Mouse (Mus musculus): ENCODE measurements around the gene Vsig4. TPM values are rescaled to one million over a fixed set of nuclear protein-coding genes. Genes with fewer than 3 reads are reported as not detected.
"Not testable (repeated sequence)": the region's sequence is repeated elsewhere in the genome, so short reads cannot be mapped to it uniquely, and the experiment has no call there.

Vsig4 gene
- polyA plus RNA-seq, 1 experiment from 2014 or later, result not detected

DNA sequence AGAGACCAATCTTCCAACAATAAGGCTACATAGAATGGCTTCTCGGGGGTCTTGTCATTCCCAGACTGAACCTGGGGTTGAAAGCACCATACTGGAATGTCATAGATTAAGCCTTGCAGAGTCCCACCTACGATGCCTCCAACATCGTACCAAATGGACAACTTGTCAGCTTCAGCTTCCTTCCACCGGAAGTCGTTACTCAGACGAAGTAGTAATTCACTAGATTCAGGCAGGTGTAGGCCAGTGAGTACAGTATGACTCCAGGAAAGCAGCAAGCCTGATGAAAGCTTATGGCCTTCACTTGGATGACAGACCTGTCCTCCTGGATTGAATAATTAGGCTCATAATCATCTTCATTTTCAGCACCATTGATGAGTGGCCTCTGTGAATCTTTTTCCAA is 69.0 kb downstream of the Vsig4 start:
- Histone ChIP-seq H3K4me3 (ENCODE audit: low read depth, low read length) (no peak overlapping the region), H3K27ac (ENCODE audit: low read depth, low read length) (no peak overlapping the region), H3K4me2 (replicated peaks; ENCODE audit: low read depth, low read length) (no peak overlapping the region), H3K4me1 (replicated peaks; ENCODE audit: control insufficient read depth, insufficient read depth, low read length) (no peaks in the 10 kb centered on the region), H3K27me3 (ENCODE audit: control insufficient read depth, insufficient read depth, low read length) (no peaks in the 10 kb centered on the region), H3K9ac (ENCODE audit: low read depth, low read length) (no peak overlapping the region), H3K36me3 (ENCODE audit: control insufficient read depth, insufficient read depth, low read length) (no peaks in the 10 kb centered on the region), H3K9me3 (ENCODE audit: control insufficient read depth, low read length) (no peaks in the 10 kb centered on the region)
- no peak for ATAC-seq (ENCODE audit: low FRiP score)
- WGBS, result 92% methylated on average over 6 of the region's 6 CpGs
- DNase-seq (ENCODE audit: low spot score), result no peak

DNA sequence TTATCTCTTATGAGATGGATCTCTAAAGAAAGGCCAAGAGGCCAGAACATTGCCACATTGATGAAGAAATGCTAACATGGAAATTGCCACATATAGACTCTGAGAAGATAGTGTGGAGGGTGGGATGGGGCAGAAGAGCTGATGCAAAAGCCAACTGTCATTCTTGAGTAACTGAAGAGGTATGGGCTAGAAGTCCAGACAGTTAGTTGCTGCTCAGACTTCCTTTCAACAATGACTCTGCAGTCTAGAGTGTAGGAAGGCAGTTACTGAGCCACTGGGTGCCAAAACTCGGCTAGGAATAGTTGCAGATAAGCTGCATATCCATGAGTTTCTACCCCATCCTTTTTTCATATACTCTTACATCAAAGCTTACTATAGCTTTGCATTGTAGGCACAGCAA is 75.2 kb downstream of the Vsig4 start:
- ATAC-seq (ENCODE audit: low FRiP score) (no peak), DNase-seq (ENCODE audit: low spot score) (no peak)
- Histone ChIP-seq H3K4me1 (replicated peaks; ENCODE audit: control insufficient read depth, insufficient read depth, low read length) (no peaks in the 10 kb centered on the region), H3K9me3 (ENCODE audit: control insufficient read depth, low read length) (no peaks in the 10 kb centered on the region), H3K27ac (ENCODE audit: low read depth, low read length) (no peak overlapping the region), H3K4me2 (replicated peaks; ENCODE audit: low read depth, low read length) (no peak overlapping the region), H3K36me3 (ENCODE audit: control insufficient read depth, insufficient read depth, low read length) (no peaks in the 10 kb centered on the region), H3K27me3 (ENCODE audit: control insufficient read depth, insufficient read depth, low read length) (no peaks in the 10 kb centered on the region), H3K9ac (ENCODE audit: low read depth, low read length) (no peak overlapping the region), H3K4me3 (ENCODE audit: low read depth, low read length) (no peak overlapping the region)
- 79% methylated on average over 1 of the region's 1 CpGs for WGBS

DNA sequence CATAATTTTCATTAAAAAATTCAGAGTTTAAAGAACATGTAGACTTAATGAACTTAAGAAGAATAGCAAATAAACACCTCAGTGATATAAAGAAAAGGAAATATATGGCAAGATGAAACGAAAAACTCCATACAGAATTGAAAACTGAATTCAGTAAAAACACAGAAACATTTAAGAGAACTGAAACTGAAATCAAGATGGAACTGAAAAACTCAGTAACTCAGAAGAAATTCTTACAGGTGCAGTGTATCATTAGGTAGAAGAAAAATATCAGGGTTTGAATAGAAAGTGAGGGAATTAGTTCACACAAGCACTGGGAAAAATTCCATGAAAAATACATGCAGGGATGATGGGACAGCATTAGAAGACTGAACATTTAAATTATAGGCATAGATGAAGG is 86.4 kb downstream of the Vsig4 start:
- Histone ChIP-seq H3K4me3 (ENCODE audit: low read depth, low read length) (no peak overlapping the region), H3K27me3 (ENCODE audit: control insufficient read depth, insufficient read depth, low read length) (no peaks in the 10 kb centered on the region), H3K4me2 (replicated peaks; ENCODE audit: low read depth, low read length) (no peak overlapping the region), H3K36me3 (ENCODE audit: control insufficient read depth, insufficient read depth, low read length) (no peaks in the 10 kb centered on the region), H3K27ac (ENCODE audit: low read depth, low read length) (no peak overlapping the region), H3K9me3 (ENCODE audit: control insufficient read depth, low read length) (no peaks in the 10 kb centered on the region), H3K4me1 (replicated peaks; ENCODE audit: control insufficient read depth, insufficient read depth, low read length) (no peaks in the 10 kb centered on the region), H3K9ac (ENCODE audit: low read depth, low read length) (no peak overlapping the region)
- no peak for ATAC-seq (ENCODE audit: low FRiP score)
- WGBS, result 58% methylated on average over 1 of the region's 1 CpGs
- DNase-seq (ENCODE audit: low spot score), result no peak

DNA sequence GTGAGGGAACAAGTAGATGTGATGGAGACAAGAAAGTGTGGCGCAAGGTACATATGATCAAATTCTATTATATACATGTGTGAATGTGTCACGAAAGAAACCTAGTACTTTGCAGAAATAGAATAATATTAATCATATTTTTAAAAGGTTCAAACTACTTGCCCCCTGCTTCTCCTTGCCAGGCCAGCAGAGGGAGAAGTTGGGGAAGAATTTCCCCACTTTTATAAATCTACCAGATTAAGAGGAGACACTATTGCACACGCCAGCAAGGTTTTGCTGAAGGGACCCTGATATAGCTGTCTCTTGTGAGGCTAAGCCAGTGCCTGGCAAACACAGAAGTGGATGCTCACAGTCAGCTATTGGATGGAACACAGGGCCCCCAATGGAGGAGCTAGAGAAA is 88.1 kb downstream of the Vsig4 start:
- not testable (repeated sequence) for DNase-seq (ENCODE audit: low spot score); H3K27me3 ChIP-seq (ENCODE audit: control insufficient read depth, insufficient read depth, low read length); H3K4me3 ChIP-seq (ENCODE audit: low read depth, low read length); H3K27ac ChIP-seq (ENCODE audit: low read depth, low read length); H3K9ac ChIP-seq (ENCODE audit: low read depth, low read length); H3K36me3 ChIP-seq (ENCODE audit: control insufficient read depth, insufficient read depth, low read length); H3K4me2 ChIP-seq (replicated peaks; ENCODE audit: low read depth, low read length); H3K9me3 ChIP-seq (ENCODE audit: control insufficient read depth, low read length); ATAC-seq (ENCODE audit: low FRiP score); H3K4me1 ChIP-seq (replicated peaks; ENCODE audit: control insufficient read depth, insufficient read depth, low read length)
- WGBS, result 84% methylated on average over 3 of the region's 3 CpGs

MicroRNA genes within 50 kb of the gene (microRNA counts, 519-probe panel; counts per million panel counts)
- microRNA mmu-miR-223, result 3,675 counts per million, percentile 28 among the panel's probes with 10 or more counts

Other genes with a start within 250 kb of the Vsig4 start
- gene Msn, start 197.4 kb downstream of the Vsig4 start, polyA plus RNA-seq (2014; fragmentation: Nextera tagmentation; extraction: Ambion mirVana), result 101 and 118 TPM in 2 replicates
- 13.7 and 14.3 TPM in 2 replicates for gene Heph, start 161.9 kb upstream of the Vsig4 start, polyA plus RNA-seq (2014; fragmentation: Nextera tagmentation; extraction: Ambion mirVana)
- gene Hsf3, start 162.9 kb upstream of the Vsig4 start, polyA plus RNA-seq (2014; fragmentation: Nextera tagmentation; extraction: Ambion mirVana), result 0.12 TPM in 1 of 2 replicates, not detected in the other